9 mouse cellular contexts compared by ENCODE assay signal in the genomic region with DNA sequence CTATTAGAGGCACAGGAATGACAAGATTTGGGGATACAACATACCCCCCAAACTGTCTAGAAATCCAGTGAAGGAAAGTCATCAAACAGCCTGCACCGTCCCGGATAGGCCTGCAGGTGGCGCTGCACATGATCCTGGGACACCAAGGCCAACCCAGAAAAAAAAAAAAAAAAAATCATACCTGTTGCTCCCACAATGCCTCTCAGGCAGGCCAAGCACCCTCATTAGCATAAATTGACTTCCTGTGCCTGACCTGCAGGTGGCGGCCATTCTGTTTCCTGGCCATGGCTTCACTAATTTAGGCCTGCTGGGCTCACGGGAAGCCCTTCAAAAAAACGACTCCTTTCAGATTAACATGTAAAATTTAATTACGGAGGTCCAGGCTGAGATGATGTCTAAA.
DNase-seq lines count a peak whose midpoint lies in the region; ATAC-seq lines count a peak whose summit lies in the region.
"Had no signal": no experiment of that assay in that cellular context is flagged by ENCODE, and none has a peak within 500 bp of the region (broad histone marks: within the 10 kb centered on the region; RNA-seq: fewer than 3 reads in every experiment).

No protein-coding gene starts in this region.

- no peaks in the 10 kb centered on the region for H3K36me3 ChIP-seq in hindbrain, embryonic 11.5 days (ENCODE audit: control insufficient read depth, insufficient read depth, low read length)
- H3K36me3 ChIP-seq in hindbrain, embryonic 16.5 days (ENCODE audit: control insufficient read depth, insufficient read depth, low read length) = no peaks in the 10 kb centered on the region
- H3K36me3 ChIP-seq: limb, embryonic 15.5 days had no signal

- H3K4me2 ChIP-seq in hindbrain, embryonic 11.5 days (replicated peaks; ENCODE audit: low read depth, low read length) = no peak overlapping the region
- no peak overlapping the region for H3K4me2 ChIP-seq in hindbrain, embryonic 16.5 days (ENCODE audit: low read length)
- H3K4me2 ChIP-seq: limb, embryonic 15.5 days had no signal

- H3K27me3 ChIP-seq in hindbrain, embryonic 11.5 days (ENCODE audit: control insufficient read depth, insufficient read depth, low read length) = no peaks in the 10 kb centered on the region; the same call in 1 of the 2 replicates
- H3K27me3 ChIP-seq in hindbrain, embryonic 16.5 days (replicated peaks; ENCODE audit: control insufficient read depth, insufficient read depth, low read length) = peaks cover 6% of the 10 kb centered on the region; the same call in 1 of the 2 replicates
- H3K27me3 ChIP-seq: limb, embryonic 15.5 days had no signal

- no peak overlapping the region for H3K4me3 ChIP-seq in hindbrain, embryonic 11.5 days (ENCODE audit: low read depth, low read length)
- H3K4me3 ChIP-seq in hindbrain, embryonic 16.5 days (ENCODE audit: low read length) = no peak overlapping the region
- H3K4me3 ChIP-seq: limb, embryonic 15.5 days had no signal

- 77% methylated on average over 7 of the region's 7 CpGs for WGBS in hindbrain, embryonic 11.5 days
- 56% methylated on average over 7 of the region's 7 CpGs for WGBS in hindbrain, embryonic 16.5 days

- peak; percentile 54 for DNase-seq in hindbrain, embryonic 11.5 days (ENCODE audit: low spot score)
- DNase-seq in thymus, postnatal 14 days = peak; percentile 38
- no peak for DNase-seq in thymus, postnatal 36 days
- DNase-seq in embryo, embryonic 11 days = peak; percentile 36
- no peak for DNase-seq in right cerebral cortex, postnatal 25 days
- no peak for DNase-seq in kidney, adult 11 months
- DNase-seq in adrenal gland, adult (ENCODE audit: inconsistent age in 2 of 2, low spot score in 1 of 2) = no peak

- H3K27ac ChIP-seq in hindbrain, embryonic 11.5 days (ENCODE audit: low read depth, low read length) = no peak overlapping the region
- no peak overlapping the region for H3K27ac ChIP-seq in hindbrain, embryonic 16.5 days (ENCODE audit: low read depth, low read length)
- H3K27ac ChIP-seq: limb, embryonic 15.5 days had no signal

- ATAC-seq in hindbrain, embryonic 11.5 days (ENCODE audit: low FRiP score) = no peak
- ATAC-seq in hindbrain, embryonic 16.5 days = no peak

- no peaks in the 10 kb centered on the region for H3K4me1 ChIP-seq in hindbrain, embryonic 11.5 days (replicated peaks; ENCODE audit: control insufficient read depth, insufficient read depth, low read length)
- H3K4me1 ChIP-seq in hindbrain, embryonic 16.5 days (ENCODE audit: control insufficient read depth, insufficient read depth, low read depth, low read length) = 0 out of 2 replicates have a peak, but pooled peaks cover 2% of the 10 kb centered on the region

- H3K9ac ChIP-seq in hindbrain, embryonic 11.5 days (ENCODE audit: low read depth, low read length) = no peak overlapping the region
- H3K9ac ChIP-seq in hindbrain, embryonic 16.5 days (ENCODE audit: low read depth, low read length) = no peak overlapping the region
- H3K9ac ChIP-seq: limb, embryonic 15.5 days had no signal

- H3K9me3 ChIP-seq in hindbrain, embryonic 11.5 days (ENCODE audit: control insufficient read depth, low read length) = no peaks in the 10 kb centered on the region
- no peaks in the 10 kb centered on the region for H3K9me3 ChIP-seq in hindbrain, embryonic 16.5 days (ENCODE audit: control insufficient read depth, low read length)
- H3K9me3 ChIP-seq: limb, embryonic 15.5 days had no signal

Comparison
In these comparisons a context has a peak if more than half of its experiments do, and no peak if none do; other contexts are left out.
1. DNase-seq: peak in hindbrain, embryonic 11.5 days (single experiment), thymus, postnatal 14 days (single experiment) and embryo, embryonic 11 days (single experiment); none in thymus, postnatal 36 days (0 of 2), right cerebral cortex, postnatal 25 days (single experiment), kidney, adult 11 months (single experiment) and adrenal gland, adult (0 of 2).